Mouse (Mus musculus) kidney, adult 2 months (tissue): ENCODE results near the gene 4930430F08Rik.

Experiments used
- CTCF ChIP-seq: fragments of 200-500 bp; conservative IDR thresholded peaks from 2 replicates; pipeline ENCODE4 v1.5.1; 2011; ENCODE audit warnings: low read depth, mild to moderate bottlenecking, control low read depth, low read length, moderate library complexity, mixed read lengths; ENCODE audit not compliant: insufficient read depth, insufficient read length
- POLR2A ChIP-seq: fragments of 200-500 bp; IDR thresholded peaks from one replicate; pipeline ENCODE4 v1.6.1; 2011; ENCODE audit warnings: low read depth, low read length, control low read depth

DNA sequence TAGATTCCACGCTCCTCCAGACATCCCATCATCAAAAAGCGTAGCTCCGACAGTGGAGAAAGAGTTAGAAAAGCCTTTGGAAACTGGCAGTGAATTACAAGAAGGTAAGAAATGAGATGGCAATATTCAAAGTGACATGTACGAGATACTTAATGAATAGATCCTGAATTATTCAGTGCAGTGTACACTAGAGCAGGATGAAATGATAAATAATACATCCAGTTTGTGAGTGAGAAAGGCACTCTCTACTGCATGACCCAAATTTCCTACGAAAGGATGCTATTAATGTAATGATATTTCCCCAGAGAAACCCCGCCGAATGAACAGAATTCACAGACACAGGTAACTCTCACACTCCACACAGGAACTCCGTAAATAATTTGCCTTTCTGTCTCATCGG, 13.3 kb upstream of the 4930430F08Rik start:
- no peak for TF ChIP-seq POLR2A
- no peak for TF ChIP-seq CTCF
